Mouse (Mus musculus) G1E (cell line): ENCODE data around the gene Pheta1.

Source experiments
- CTCF ChIP-seq: IDR thresholded peaks from 2 replicates; pipeline ENCODE4 v1.5.1; 2012; ENCODE audit warnings: low read depth, low read length, inconsistent platforms, mixed read lengths
- GATA1 ChIP-seq: IDR thresholded peaks from 2 replicates; pipeline ENCODE4 v1.6.1; 2012; ENCODE audit warnings: borderline replicate concordance, low read length, inconsistent platforms, mixed read lengths
- POLR2AphosphoS5 ChIP-seq: IDR thresholded peaks from 2 replicates; pipeline ENCODE4 v1.6.1; 2012; ENCODE audit warnings: low read depth, low read length, inconsistent platforms; ENCODE audit not compliant: insufficient replicate concordance
- TAL1 ChIP-seq: conservative IDR thresholded peaks from 2 replicates; pipeline ENCODE4 v1.6.1; 2012; ENCODE audit warnings: low read depth, low read length, inconsistent platforms, mixed read lengths

- TF ChIP-seq TAL1: no peak
- TF ChIP-seq CTCF: no peak
- TF ChIP-seq GATA1: no peak
- TF ChIP-seq POLR2AphosphoS5: no peak
These were observed 41.6 kb upstream of the Pheta1 start for GRCm38 (mm10) chr5:121807186-121807585.
